Mouse (Mus musculus) CH12.LX (cell line): ENCODE data around the gene Tmem82. TPM values are rescaled to one million over a fixed set of nuclear protein-coding genes. Genes with fewer than 3 reads are reported as not detected.
A peak's percentile ranks its signal among the peaks of the same experiment; 100 is the strongest.

ENCODE experiments used
- DNase-seq: peaks from one replicate; pipeline ENCODE4 v3.0.0-alpha.2; 2013; ENCODE audit errors: extremely low read depth
- H3K27ac ChIP-seq: 2 replicates; pipeline ENCODE4 v1.5.1; 2012; ENCODE audit warnings: low read depth, mild to moderate bottlenecking, control low read depth, moderate library complexity; ENCODE audit not compliant: insufficient read depth
- H3K27me3 ChIP-seq: replicated peaks from 2 replicates; pipeline ENCODE3; 2012; ENCODE audit warnings: inconsistent platforms
- H3K36me3 ChIP-seq, 2 experiments: replicated peaks in 1 of 2; 2 replicates each; pipeline versions ENCODE3 to v1.6.1; 2012; ENCODE audit warnings: inconsistent platforms in 1 of 2, low read length in 1 of 2, mild to moderate bottlenecking in 1 of 2, mixed read lengths in 1 of 2, moderate library complexity in 1 of 2; ENCODE audit not compliant: control insufficient read depth in 1 of 2, insufficient read depth in 1 of 2
- H3K4me1 ChIP-seq, 2 experiments: 2 replicates each; pipeline ENCODE4 v1.6.1; 2012; ENCODE audit warnings: inconsistent platforms in 1 of 2, moderate library complexity in 1 of 2; ENCODE audit not compliant: insufficient read depth in 2 of 2, control insufficient read depth in 1 of 2
- H3K4me2 ChIP-seq: 2 replicates; pipeline ENCODE4 v1.6.1; 2012; ENCODE audit warnings: low read depth, mild to moderate bottlenecking, control low read depth; ENCODE audit not compliant: poor library complexity, insufficient read depth, severe bottlenecking
- H3K4me3 ChIP-seq, 3 experiments: fragments of 150-350 bp in 1 of 3; sonication (generic) in 1 of 3; replicated peaks in 1 of 3; 2 replicates each; pipeline versions ENCODE3 to v1.5.1; 2011 to 2012; ENCODE audit warnings: low read depth in 2 of 3, low read length in 2 of 3, mild to moderate bottlenecking in 2 of 3, moderate library complexity in 2 of 3, control low read depth in 1 of 3, improper control_type of control experiment in 1 of 3, inconsistent platforms in 1 of 3, mixed read lengths in 1 of 3; ENCODE audit not compliant: poor library complexity in 1 of 3
- H3K79me2 ChIP-seq: replicated peaks from 2 replicates; pipeline ENCODE4 v1.6.1; 2012; ENCODE audit warnings: mild to moderate bottlenecking, moderate library complexity; ENCODE audit not compliant: control insufficient read depth, poor library complexity, insufficient read depth, severe bottlenecking; ENCODE audit errors: extremely low read depth
- H3K9ac ChIP-seq: 2 replicates; pipeline ENCODE4 v1.6.1; 2012; ENCODE audit warnings: low read depth, mild to moderate bottlenecking, control low read depth, moderate library complexity; ENCODE audit not compliant: insufficient read depth
- H3K9me3 ChIP-seq: replicated peaks from 2 replicates; pipeline ENCODE3; 2012; ENCODE audit warnings: low read length, inconsistent platforms, mixed read lengths
- GABPA ChIP-seq: IDR thresholded peaks from 2 replicates; pipeline ENCODE4 v1.6.1; 2012; ENCODE audit warnings: low read depth, low read length, improper control_type of control experiment, inconsistent platforms; ENCODE audit not compliant: insufficient replicate concordance
- KAT2A ChIP-seq: IDR thresholded peaks from 2 replicates; pipeline ENCODE4 v1.6.1; 2012; ENCODE audit warnings: low read length, improper control_type of control experiment, inconsistent platforms; ENCODE audit not compliant: insufficient replicate concordance
- MAZ ChIP-seq: IDR thresholded peaks from 2 replicates; pipeline ENCODE4 v1.6.1; 2012; ENCODE audit warnings: low read depth, mild to moderate bottlenecking, inconsistent platforms, low read length, improper control_type of control experiment, moderate library complexity
- MEF2A ChIP-seq: IDR thresholded peaks from 2 replicates; pipeline ENCODE4 v1.6.1; 2014; ENCODE audit warnings: low read depth, mild to moderate bottlenecking, inconsistent platforms, low read length, improper control_type of control experiment, borderline replicate concordance
- MXI1 ChIP-seq: IDR thresholded peaks from 2 replicates; pipeline ENCODE4 v1.6.1; 2011; ENCODE audit warnings: mild to moderate bottlenecking, low read depth, low read length, improper control_type of control experiment
- MYC ChIP-seq: IDR thresholded peaks from 2 replicates; pipeline ENCODE4 v1.6.1; 2011; ENCODE audit warnings: low read depth, mild to moderate bottlenecking, improper control_type of control experiment, low read length
- NRF1 ChIP-seq: IDR thresholded peaks from 2 replicates; pipeline ENCODE4 v1.6.1; 2014; ENCODE audit warnings: low read depth, mild to moderate bottlenecking, inconsistent platforms, low read length, improper control_type of control experiment, moderate library complexity
- POLR2A ChIP-seq: IDR thresholded peaks from 2 replicates; pipeline ENCODE4 v1.6.1; 2011; ENCODE audit warnings: low read depth, mild to moderate bottlenecking, improper control_type of control experiment, low read length
- RCOR1 ChIP-seq: conservative IDR thresholded peaks from 2 replicates; pipeline ENCODE4 v1.6.1; 2012; ENCODE audit warnings: low read depth, mild to moderate bottlenecking, inconsistent platforms, low read length, improper control_type of control experiment
- SIN3A ChIP-seq: IDR thresholded peaks from 2 replicates; pipeline ENCODE4 v1.6.1; 2012; ENCODE audit warnings: low read length, improper control_type of control experiment, inconsistent platforms
- UBTF ChIP-seq: IDR thresholded peaks from 2 replicates; pipeline ENCODE4 v1.6.1; 2012; ENCODE audit warnings: low read depth, mild to moderate bottlenecking, inconsistent platforms, low read length, improper control_type of control experiment, moderate library complexity
- ZKSCAN1 ChIP-seq: IDR thresholded peaks from 2 replicates; pipeline ENCODE4 v1.6.1; 2012; ENCODE audit warnings: low read depth, inconsistent platforms, low read length, improper control_type of control experiment, borderline replicate concordance
- ZMIZ1 ChIP-seq: IDR thresholded peaks from 2 replicates; pipeline ENCODE4 v1.6.1; 2012; ENCODE audit warnings: low read depth, mild to moderate bottlenecking, inconsistent platforms, low read length, improper control_type of control experiment
- dilution Hi-C: fragments of 300-500 bp; cut with MboI; formaldehyde crosslinking; loops from 2 replicates; pipeline ENCODE4 v1.14.3; 2020; ENCODE audit warnings: low sequenced_read_pairs; ENCODE audit not compliant: extremely low pct_unique_long_range_greater_than_20kb, extremely low pct_ligation_motif_present
- in situ Hi-C: fragments of 300-500 bp; cut with MboI; formaldehyde crosslinking; loops from 3 replicates; pipeline ENCODE4 v1.14.3; 2019; ENCODE audit warnings: low sequenced_read_pairs, low pct_ligation_motif_present, low pct_unique_long_range_greater_than_20kb, mixed read lengths
- polyA plus RNA-seq: library from polyadenylated mRNA; unstranded; fragments of >175 nt; gene quantifications from 2 replicates; pipeline ENCODE4 v1.2.1, GENCODE M21; 2012; ENCODE audit warnings: low read depth; ENCODE audit not compliant: insufficient read length
- total RNA-seq, 2 experiments: library from RNA; depleted of rRNA; stranded (reverse); fragments of 300-350 nt in 1 of 2; fragments of >200 nt in 1 of 2; gene quantifications; 2 replicates each; pipeline ENCODE4 v1.2.3; 2012 to 2014

The Tmem82 gene
- total and polyA plus RNA-seq, 3 experiments, result 0.68 to 5.2 (median 2.7) TPM

- H3K36me3 ChIP-seq, result peaks cover 16 to 48% of the 10 kb centered on the region in 2 experiments
- TF ChIP-seq POLR2A (no peak), UBTF (no peak), ZKSCAN1 (no peak), MYC (no peak)
- H3K9me3 ChIP-seq, result no peaks in the 10 kb centered on the region
- H3K27ac ChIP-seq, result no peak overlapping the region
- no peak for DNase-seq
- peaks cover 6% of the 10 kb centered on the region; the same call in 1 of the 2 replicates for H3K79me2 ChIP-seq
- H3K4me2 ChIP-seq, result no peak overlapping the region
- H3K4me1 ChIP-seq, result peaks cover 14 to 80% of the 10 kb centered on the region in 2 experiments
- dilution Hi-C loops (no loop called here), in situ Hi-C loops (loop anchor here (5.0 kb wide), 1 partner anchor 40 kb away; no protein-coding TSS in a partner anchor)
- no peak overlapping the region for H3K4me3 ChIP-seq
- H3K9ac ChIP-seq, result no peak overlapping the region
- H3K27me3 ChIP-seq, result no peaks in the 10 kb centered on the region
Observed at GRCm38 (mm10) chr4:141656932-141657331, 38.5 kb upstream of the Tmem82 start.

- Histone ChIP-seq H3K4me1 (peaks cover 14 to 82% of the 10 kb centered on the region in 2 experiments), H3K9ac (no peak overlapping the region), H3K4me3 (no peak overlapping the region), H3K9me3 (no peaks in the 10 kb centered on the region), H3K36me3 (peaks cover 20 to 53% of the 10 kb centered on the region in 2 experiments), H3K79me2 (peaks cover 6% of the 10 kb centered on the region; the same call in 1 of the 2 replicates), H3K27ac (no peak overlapping the region; the same call in 1 of the 2 replicates), H3K4me2 (no peak overlapping the region), H3K27me3 (no peaks in the 10 kb centered on the region)
- in situ Hi-C loops, result loop anchor here (5.0 kb wide), 1 partner anchor 41 kb away; no protein-coding TSS in a partner anchor
- dilution Hi-C loops, result no loop called here
- peak; percentile 60 for DNase-seq
- no peak for TF ChIP-seq ZMIZ1
- no peak for TF ChIP-seq MEF2A
- no peak for TF ChIP-seq NRF1
- TF ChIP-seq MYC, result no peak
- no peak for TF ChIP-seq GABPA
- no peak for TF ChIP-seq KAT2A
- no peak for TF ChIP-seq RCOR1
- TF ChIP-seq MXI1, result no peak
- no peak for TF ChIP-seq MAZ
Observed at GRCm38 (mm10) chr4:141655908-141656608, 37.6 kb upstream of the Tmem82 start.

- dilution Hi-C loops, result no loop called here
- in situ Hi-C loops, result no loop called here
- H3K27ac ChIP-seq, result no peak overlapping the region
- no peak overlapping the region for H3K4me3 ChIP-seq
- H3K4me2 ChIP-seq, result no peak overlapping the region
- H3K9ac ChIP-seq, result no peak overlapping the region
- H3K36me3 ChIP-seq, result peaks cover 21 to 62% of the 10 kb centered on the region in 2 experiments
- no peaks in the 10 kb centered on the region for H3K9me3 ChIP-seq
- peaks cover 6% of the 10 kb centered on the region; the same call in 1 of the 2 replicates for H3K79me2 ChIP-seq
- no peak for DNase-seq
- TF ChIP-seq SIN3A, result no peak
- peaks cover 14 to 67% of the 10 kb centered on the region in 2 experiments for H3K4me1 ChIP-seq
- no peaks in the 10 kb centered on the region for H3K27me3 ChIP-seq
Observed at GRCm38 (mm10) chr4:141654509-141654908, 36.1 kb upstream of the Tmem82 start.
